Mouse (Mus musculus) B cell, adult (primary cell): Measurements from ENCODE around the gene Kctd12b. TPM values are rescaled to one million over a fixed set of nuclear protein-coding genes. Genes with fewer than 3 reads are reported as not detected.

Experiments used
- total RNA-seq: library from RNA; stranded (reverse); gene quantifications from 4 replicates; pipeline ENCODE4 v1.2.4, GENCODE M21; 2023; ENCODE audit not compliant: inconsistent age

The Kctd12b gene
- 0.10 to 0.48 TPM (median 0.42 TPM) in 4 replicates for total RNA-seq

GRCm38 (mm10) chrX:153695782-153696395 is at the start of gene Kctd12b:
Gene Kctd12b (minus strand): TSS chrX:153696391.

DNA sequence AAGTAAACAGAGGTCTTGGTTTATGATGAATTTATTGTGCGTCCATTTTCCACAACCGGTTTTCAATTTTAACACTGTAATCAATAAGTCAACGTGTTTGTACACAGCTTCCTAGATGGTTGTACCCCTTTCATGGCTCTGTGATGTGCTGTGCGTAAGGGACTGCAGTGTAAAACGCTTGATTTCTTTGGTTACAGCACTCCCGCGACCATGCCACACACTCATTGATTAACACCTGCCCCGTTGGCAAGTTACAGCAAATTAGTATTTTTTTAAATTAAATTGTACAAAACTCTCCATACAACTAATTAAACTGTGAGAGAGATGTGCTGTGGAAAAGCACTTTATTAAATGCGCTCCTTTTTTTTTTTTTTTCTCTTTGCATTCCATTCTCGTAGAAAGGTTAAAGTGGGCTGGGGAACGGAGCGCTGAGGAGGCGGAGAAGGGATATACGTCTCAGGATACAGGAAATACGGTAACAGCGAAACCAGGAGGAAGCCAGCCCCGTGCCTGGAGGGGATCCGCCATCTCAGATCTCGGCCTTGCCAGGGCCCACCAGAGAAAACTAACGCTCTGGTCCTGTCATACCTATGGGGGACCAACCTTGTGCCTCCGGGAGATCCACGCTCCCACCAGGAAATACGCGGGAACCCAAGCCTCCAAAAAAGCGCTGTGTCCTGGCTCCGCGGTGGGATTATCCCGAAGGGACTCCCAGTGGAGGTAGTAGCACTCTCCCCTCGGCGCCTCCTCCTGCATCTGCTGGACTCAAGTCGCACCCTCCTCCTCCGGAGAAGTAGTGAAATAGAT is 27.1 kb upstream of the Kctd12b start, which contains the start of gene Nbdy:
Gene Nbdy, plus strand, starts transcription at position 481 of the 807 bp plus-strand sequence.

Other genes with a start within 250 kb of the Kctd12b start
- 46.0 to 53.1 TPM (median 51.4 TPM) in 4 replicates for gene Ubqln2, start 198.2 kb downstream of the Kctd12b start, total RNA-seq
- gene Cypt3, start 137.8 kb downstream of the Kctd12b start, total RNA-seq, result not detected in 4 replicates
- 5.9 to 10.5 TPM (median 7.8 TPM) in 4 replicates for gene Nbdy, start 27.2 kb upstream of the Kctd12b start, total RNA-seq
- gene Spin2c, start 135.8 kb upstream of the Kctd12b start, total RNA-seq, result 0.39 to 1.4 TPM (median 0.54 TPM) in 4 replicates